Mouse (Mus musculus) hindbrain, embryonic 13.5 days (tissue): ENCODE data around the gene B4galnt3. TPM values are rescaled to one million over a fixed set of nuclear protein-coding genes. Genes with fewer than 3 reads are reported as not detected.

Experiments
- ATAC-seq: fragments of 200-750 bp; cut with Nextera tagmentation; 2 replicates; pipeline ENCODE4 v1.8.0; 2017; ENCODE audit warnings: moderate TSS enrichment; ENCODE audit not compliant: low FRiP score
- H3K27ac ChIP-seq: fragments of 300-500 bp; sonication (generic); 2 replicates; pipeline ENCODE4 v1.5.1; 2015; ENCODE audit warnings: inconsistent platforms, mild to moderate bottlenecking, moderate library complexity
- H3K27me3 ChIP-seq: fragments of 300-500 bp; sonication (generic); 2 replicates; pipeline ENCODE4 v1.6.1; 2015; ENCODE audit warnings: mild to moderate bottlenecking, inconsistent platforms
- H3K36me3 ChIP-seq: fragments of 300-500 bp; sonication (generic); 2 replicates; pipeline ENCODE4 v1.6.1; 2015; ENCODE audit warnings: mild to moderate bottlenecking, inconsistent platforms
- H3K4me1 ChIP-seq: fragments of 300-500 bp; sonication (generic); replicated peaks from 2 replicates; pipeline ENCODE4 v1.6.1; 2015; ENCODE audit warnings: inconsistent platforms
- H3K4me2 ChIP-seq: fragments of 300-500 bp; sonication (generic); 2 replicates; pipeline ENCODE4 v1.6.1; 2015; ENCODE audit warnings: inconsistent platforms, mild to moderate bottlenecking, moderate library complexity
- H3K4me3 ChIP-seq: fragments of 300-500 bp; sonication (generic); 2 replicates; pipeline ENCODE4 v1.5.1; 2015; ENCODE audit warnings: mild to moderate bottlenecking, inconsistent platforms
- H3K9ac ChIP-seq: fragments of 300-500 bp; sonication (generic); 2 replicates; pipeline ENCODE4 v1.6.1; 2015; ENCODE audit warnings: mild to moderate bottlenecking, inconsistent platforms
- H3K9me3 ChIP-seq: fragments of 300-500 bp; sonication (generic); 2 replicates; pipeline ENCODE4 v1.6.1; 2016; ENCODE audit warnings: inconsistent platforms
- WGBS: fragments of 180-500 bp; shearing (Covaris S2); methylation state at CpG from one replicate; pipeline ENCODE4 v1.1.7; 2015; 5-methylcytosine and 5-hydroxymethylcytosine counted together
- polyA plus RNA-seq: library from polyadenylated mRNA; unstranded; fragments of >200 nt; fragmentation: Nextera tagmentation; extraction: Ambion mirVana; gene quantifications from 2 replicates; pipeline ENCODE4 v1.2.1, GENCODE M21; 2015

The B4galnt3 gene
- polyA plus RNA-seq, 1 experiment from 2014 or later, result 0.27 TPM

GRCm38 (mm10) chr6:120262886-120263531, 31.4 kb downstream of the B4galnt3 start:
- Histone ChIP-seq H3K4me1 (no peaks in the 10 kb centered on the region), H3K27ac (no peak overlapping the region), H3K27me3 (no peaks in the 10 kb centered on the region), H3K4me2 (no peak overlapping the region), H3K9ac (no peak overlapping the region), H3K4me3 (no peak overlapping the region), H3K9me3 (no peaks in the 10 kb centered on the region), H3K36me3 (no peaks in the 10 kb centered on the region)
- no peak for ATAC-seq
- 65% methylated on average over 12 of the region's 12 CpGs for WGBS

GRCm38 (mm10) chr6:120259481-120259880, 34.9 kb downstream of the B4galnt3 start:
- 16% methylated on average over 9 of the region's 9 CpGs for WGBS
- Histone ChIP-seq H3K27me3 (no peaks in the 10 kb centered on the region), H3K4me2 (no peak overlapping the region), H3K27ac (no peak overlapping the region), H3K4me3 (no peak overlapping the region), H3K36me3 (no peaks in the 10 kb centered on the region), H3K9ac (no peak overlapping the region), H3K4me1 (0 out of 2 replicates have a peak, but pooled peaks cover 3% of the 10 kb centered on the region), H3K9me3 (no peaks in the 10 kb centered on the region)
- no peak for ATAC-seq

- H3K9ac ChIP-seq, result no peak overlapping the region
- H3K4me2 ChIP-seq, result no peak overlapping the region
- no peak overlapping the region for H3K27ac ChIP-seq
- H3K36me3 ChIP-seq, result no peaks in the 10 kb centered on the region
- H3K4me1 ChIP-seq, result 0 out of 2 replicates have a peak, but pooled peaks cover 3% of the 10 kb centered on the region
- no peak overlapping the region for H3K4me3 ChIP-seq
- WGBS, result 70% methylated on average over 5 of the region's 5 CpGs
- no peaks in the 10 kb centered on the region for H3K27me3 ChIP-seq
- H3K9me3 ChIP-seq, result no peaks in the 10 kb centered on the region
- ATAC-seq, result no peak
These were observed 37.9 kb downstream of the B4galnt3 start for GRCm38 (mm10) chr6:120256431-120256935.

- no peaks in the 10 kb centered on the region for H3K36me3 ChIP-seq
- no peak for ATAC-seq
- no peaks in the 10 kb centered on the region for H3K27me3 ChIP-seq
- no peak overlapping the region for H3K27ac ChIP-seq
- no peak overlapping the region for H3K4me2 ChIP-seq
- H3K4me3 ChIP-seq, result no peak overlapping the region
- H3K9ac ChIP-seq, result no peak overlapping the region
- WGBS, result 88% methylated on average over 12 of the region's 12 CpGs
- H3K9me3 ChIP-seq, result no peaks in the 10 kb centered on the region
- H3K4me1 ChIP-seq, result 0 out of 2 replicates have a peak, but pooled peaks cover 3% of the 10 kb centered on the region
These were observed 38.7 kb downstream of the B4galnt3 start for GRCm38 (mm10) chr6:120255701-120256100.

- no peak for ATAC-seq
- no peaks in the 10 kb centered on the region for H3K27me3 ChIP-seq
- H3K27ac ChIP-seq, result no peak overlapping the region
- H3K4me2 ChIP-seq, result no peak overlapping the region
- no peak overlapping the region for H3K4me3 ChIP-seq
- 0 out of 2 replicates have a peak, but pooled peaks cover 3% of the 10 kb centered on the region for H3K4me1 ChIP-seq
- no peaks in the 10 kb centered on the region for H3K9me3 ChIP-seq
- H3K9ac ChIP-seq, result no peak overlapping the region
- 68% methylated on average over 4 of the region's 4 CpGs for WGBS
- H3K36me3 ChIP-seq, result no peaks in the 10 kb centered on the region
These were observed 39.2 kb downstream of the B4galnt3 start for GRCm38 (mm10) chr6:120255144-120255543.

- Histone ChIP-seq H3K4me3 (no peak overlapping the region), H3K27me3 (no peaks in the 10 kb centered on the region), H3K4me1 (0 out of 2 replicates have a peak, but pooled peaks cover 3% of the 10 kb centered on the region), H3K36me3 (no peaks in the 10 kb centered on the region), H3K4me2 (no peak overlapping the region), H3K27ac (no peak overlapping the region), H3K9ac (no peak overlapping the region), H3K9me3 (no peaks in the 10 kb centered on the region)
- ATAC-seq, result no peak
- 56% methylated on average over 4 of the region's 4 CpGs for WGBS
These were observed 39.7 kb downstream of the B4galnt3 start for GRCm38 (mm10) chr6:120254640-120255039.

- H3K4me2 ChIP-seq, result no peak overlapping the region
- 91% methylated on average over 2 of the region's 2 CpGs for WGBS
- ATAC-seq, result no peak
These were observed 41.6 kb downstream of the B4galnt3 start for GRCm38 (mm10) chr6:120252741-120253140.

GRCm38 (mm10) chr6:120251010-120251409, 43.3 kb downstream of the B4galnt3 start:
- WGBS, result 84% methylated on average over 7 of the region's 7 CpGs

More at GRCm38 (mm10) chr6:120252741-120253140, 41.6 kb downstream of the B4galnt3 start:
- Histone ChIP-seq H3K9ac (no peak overlapping the region), H3K4me1 (0 out of 2 replicates have a peak, but pooled peaks cover 3% of the 10 kb centered on the region), H3K27me3 (no peaks in the 10 kb centered on the region), H3K9me3 (no peaks in the 10 kb centered on the region), H3K36me3 (no peaks in the 10 kb centered on the region), H3K4me3 (no peak overlapping the region), H3K27ac (no peak overlapping the region)

GRCm38 (mm10) chr6:120249831-120250230, 44.5 kb downstream of the B4galnt3 start:
- Histone ChIP-seq H3K4me1 (no peaks in the 10 kb centered on the region), H3K4me3 (no peak overlapping the region), H3K9me3 (no peaks in the 10 kb centered on the region), H3K9ac (no peak overlapping the region), H3K4me2 (no peak overlapping the region), H3K27ac (no peak overlapping the region), H3K36me3 (no peaks in the 10 kb centered on the region), H3K27me3 (no peaks in the 10 kb centered on the region)
- WGBS, result 75% methylated on average over 5 of the region's 5 CpGs
- ATAC-seq, result no peak

More at GRCm38 (mm10) chr6:120251010-120251409, 43.3 kb downstream of the B4galnt3 start:
- Histone ChIP-seq H3K9me3 (no peaks in the 10 kb centered on the region), H3K4me1 (no peaks in the 10 kb centered on the region), H3K27ac (no peak overlapping the region), H3K4me2 (no peak overlapping the region), H3K27me3 (no peaks in the 10 kb centered on the region), H3K36me3 (no peaks in the 10 kb centered on the region), H3K4me3 (no peak overlapping the region), H3K9ac (no peak overlapping the region)
- no peak for ATAC-seq

- Histone ChIP-seq H3K4me2 (no peak overlapping the region), H3K27me3 (no peaks in the 10 kb centered on the region), H3K9me3 (no peaks in the 10 kb centered on the region), H3K4me1 (no peaks in the 10 kb centered on the region), H3K36me3 (no peaks in the 10 kb centered on the region), H3K9ac (no peak overlapping the region), H3K27ac (no peak overlapping the region), H3K4me3 (no peak overlapping the region)
- no peak for ATAC-seq
- 83% methylated on average over 5 of the region's 5 CpGs for WGBS
These were observed 47.7 kb downstream of the B4galnt3 start for GRCm38 (mm10) chr6:120246676-120247075.

- H3K4me3 ChIP-seq, result no peak overlapping the region
- WGBS, result 85% methylated on average over 8 of the region's 8 CpGs
These were observed 51.1 kb downstream of the B4galnt3 start for GRCm38 (mm10) chr6:120243250-120243649.

GRCm38 (mm10) chr6:120242530-120242929, 51.8 kb downstream of the B4galnt3 start:
- H3K27me3 ChIP-seq, result no peaks in the 10 kb centered on the region
- H3K27ac ChIP-seq, result no peak overlapping the region
- H3K36me3 ChIP-seq, result no peaks in the 10 kb centered on the region
- H3K4me2 ChIP-seq, result no peak overlapping the region
- H3K4me1 ChIP-seq, result no peaks in the 10 kb centered on the region
- WGBS, result 82% methylated on average over 8 of the region's 8 CpGs
- no peak overlapping the region for H3K9ac ChIP-seq
- ATAC-seq, result no peak
- H3K9me3 ChIP-seq, result no peaks in the 10 kb centered on the region
- no peak overlapping the region for H3K4me3 ChIP-seq

More at GRCm38 (mm10) chr6:120243250-120243649, 51.1 kb downstream of the B4galnt3 start:
- no peaks in the 10 kb centered on the region for H3K36me3 ChIP-seq
- H3K9me3 ChIP-seq, result no peaks in the 10 kb centered on the region
- no peak overlapping the region for H3K27ac ChIP-seq
- no peak for ATAC-seq
- H3K27me3 ChIP-seq, result no peaks in the 10 kb centered on the region
- H3K4me2 ChIP-seq, result no peak overlapping the region
- H3K4me1 ChIP-seq, result no peaks in the 10 kb centered on the region
- no peak overlapping the region for H3K9ac ChIP-seq

- ATAC-seq, result no peak
- WGBS, result 92% methylated on average over 12 of the region's 12 CpGs
These were observed 52.9 kb downstream of the B4galnt3 start for GRCm38 (mm10) chr6:120241453-120241852.

More at GRCm38 (mm10) chr6:120241453-120241852, 52.9 kb downstream of the B4galnt3 start:
- Histone ChIP-seq H3K36me3 (no peaks in the 10 kb centered on the region), H3K4me1 (no peaks in the 10 kb centered on the region), H3K27ac (no peak overlapping the region), H3K9me3 (no peaks in the 10 kb centered on the region), H3K27me3 (no peaks in the 10 kb centered on the region), H3K4me3 (no peak overlapping the region), H3K9ac (no peak overlapping the region), H3K4me2 (no peak overlapping the region)
